Mouse (Mus musculus): ENCODE data around the gene Tcte3. TPM values are rescaled to one million over a fixed set of nuclear protein-coding genes. Genes with fewer than 3 reads are reported as not detected.
"Not testable (repeated sequence)": the region's sequence is repeated elsewhere in the genome, so short reads cannot be mapped to it uniquely, and the experiment has no call there.

Gene Tcte3
- polyA plus RNA-seq, 1 experiment from 2014 or later = not detected

- not testable (repeated sequence) for H3K27ac ChIP-seq (ENCODE audit: low read length); H3K4me1 ChIP-seq (replicated peaks; ENCODE audit: control insufficient read depth, insufficient read depth, low read length); H3K9me3 ChIP-seq (ENCODE audit: control insufficient read depth, low read length); H3K36me3 ChIP-seq (ENCODE audit: control insufficient read depth, insufficient read depth); H3K9ac ChIP-seq (replicated peaks; ENCODE audit: low read depth, low read length); H3K4me3 ChIP-seq (replicated peaks; ENCODE audit: low read length); ATAC-seq; H3K4me2 ChIP-seq (ENCODE audit: low read length); H3K27me3 ChIP-seq (replicated peaks; ENCODE audit: control insufficient read depth, insufficient read depth, low read length)
- under 1% methylated on average over 4 of the region's 7 CpGs for WGBS
These were observed 63.4 kb downstream of the Tcte3 start for GRCm38 (mm10) chr17:14977718-14978361.

Other genes starting within 250 kb of the Tcte3 start
- gene Wdr27, start 98.3 kb downstream of the Tcte3 start, polyA plus RNA-seq (2015; fragmentation: Nextera tagmentation; extraction: Ambion mirVana) = 6.3 and 7.5 TPM in 2 replicates
- 33.1 and 37.3 TPM in 2 replicates for gene 1600012H06Rik, start 98.3 kb downstream of the Tcte3 start, polyA plus RNA-seq (2015; fragmentation: Nextera tagmentation; extraction: Ambion mirVana)
- gene Phf10, start 80.2 kb downstream of the Tcte3 start, polyA plus RNA-seq (2015; fragmentation: Nextera tagmentation; extraction: Ambion mirVana) = 15.1 and 15.3 TPM in 2 replicates
- 6.9 and 7.5 TPM in 2 replicates for gene 9030025P20Rik, start 63.0 kb downstream of the Tcte3 start, polyA plus RNA-seq (2015; fragmentation: Nextera tagmentation; extraction: Ambion mirVana)
- 0.47 and 0.86 TPM in 2 replicates for gene Gm3417, start 62.7 kb downstream of the Tcte3 start, polyA plus RNA-seq (2015; fragmentation: Nextera tagmentation; extraction: Ambion mirVana)
- 8.5 and 9.9 TPM in 2 replicates for gene Gm3435, start 31.3 kb downstream of the Tcte3 start, polyA plus RNA-seq (2015; fragmentation: Nextera tagmentation; extraction: Ambion mirVana)
- 73.3 and 86.6 TPM in 2 replicates for gene Ermard, start 280 bp downstream of the Tcte3 start, polyA plus RNA-seq (2015; fragmentation: Nextera tagmentation; extraction: Ambion mirVana)
- 5.1 TPM in 2 replicates for gene Gm3448, start within 50 bp of the Tcte3 start, polyA plus RNA-seq (2015; fragmentation: Nextera tagmentation; extraction: Ambion mirVana)